Mouse (Mus musculus) B cell, adult 62 days (primary cell): ENCODE results near the gene Trmt1l. TPM values are rescaled to one million over a fixed set of nuclear protein-coding genes. Genes with fewer than 3 reads are reported as not detected.

Experiments
- total RNA-seq: library from RNA; stranded (reverse); gene quantifications from 4 replicates; pipeline ENCODE4 v1.2.4, GENCODE M21; 2023

Gene Trmt1l
- 40.1 to 44.0 TPM (median 41.5 TPM) in 4 replicates for total RNA-seq

DNA sequence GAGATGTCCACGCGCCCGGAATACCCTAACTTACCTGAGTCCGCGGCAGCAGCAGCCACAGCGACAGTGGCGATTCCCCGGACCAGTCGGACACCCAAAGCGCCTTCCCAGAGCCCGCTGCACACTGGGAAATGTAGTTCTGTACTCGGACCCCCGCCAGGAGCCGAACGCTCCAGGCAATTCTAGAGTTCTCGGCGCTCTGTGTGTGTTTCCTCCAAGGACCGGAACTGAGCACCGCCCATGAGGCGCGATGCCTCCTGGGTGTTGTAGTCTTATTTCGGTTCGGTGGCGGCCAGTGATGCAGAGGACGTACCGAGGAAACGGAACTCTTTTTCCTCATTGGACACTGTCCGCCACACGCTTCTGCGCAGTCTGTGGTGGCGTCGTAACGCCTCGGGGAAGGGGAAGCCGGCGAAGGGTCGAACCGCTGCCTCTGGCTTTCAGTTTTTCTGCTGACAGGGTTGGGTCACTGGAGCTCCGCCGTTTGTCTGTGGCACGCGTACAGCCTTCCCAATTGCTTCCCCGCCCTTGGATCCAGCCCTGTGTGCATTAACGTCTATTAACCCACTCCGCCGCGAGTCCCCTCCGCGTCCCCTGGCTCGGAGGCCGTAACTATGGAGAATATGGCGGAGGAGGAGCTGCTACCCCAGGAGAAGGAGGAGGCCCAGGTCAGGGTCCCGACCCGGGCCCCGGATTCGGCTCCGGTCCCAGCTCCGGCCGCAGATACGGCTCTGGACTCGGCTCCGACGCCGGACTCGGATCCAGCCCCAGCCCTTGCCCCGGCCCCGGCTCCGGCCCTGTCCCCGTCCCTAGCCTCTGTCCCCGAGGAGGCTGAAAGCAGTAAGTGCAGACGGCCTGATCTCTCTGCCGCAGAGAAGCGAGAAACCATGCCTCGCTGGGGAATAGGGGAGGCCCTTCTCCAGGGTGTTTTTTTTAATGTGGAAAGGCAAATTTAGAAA lies at the start of gene Trmt1l, which contains the start of gene Swt1:
TSS of gene Trmt1l (plus strand) at position 280 of the 959 bp plus-strand sequence.
TSS of gene Swt1 (minus strand) at position 193 of the 959 bp plus-strand sequence.

DNA sequence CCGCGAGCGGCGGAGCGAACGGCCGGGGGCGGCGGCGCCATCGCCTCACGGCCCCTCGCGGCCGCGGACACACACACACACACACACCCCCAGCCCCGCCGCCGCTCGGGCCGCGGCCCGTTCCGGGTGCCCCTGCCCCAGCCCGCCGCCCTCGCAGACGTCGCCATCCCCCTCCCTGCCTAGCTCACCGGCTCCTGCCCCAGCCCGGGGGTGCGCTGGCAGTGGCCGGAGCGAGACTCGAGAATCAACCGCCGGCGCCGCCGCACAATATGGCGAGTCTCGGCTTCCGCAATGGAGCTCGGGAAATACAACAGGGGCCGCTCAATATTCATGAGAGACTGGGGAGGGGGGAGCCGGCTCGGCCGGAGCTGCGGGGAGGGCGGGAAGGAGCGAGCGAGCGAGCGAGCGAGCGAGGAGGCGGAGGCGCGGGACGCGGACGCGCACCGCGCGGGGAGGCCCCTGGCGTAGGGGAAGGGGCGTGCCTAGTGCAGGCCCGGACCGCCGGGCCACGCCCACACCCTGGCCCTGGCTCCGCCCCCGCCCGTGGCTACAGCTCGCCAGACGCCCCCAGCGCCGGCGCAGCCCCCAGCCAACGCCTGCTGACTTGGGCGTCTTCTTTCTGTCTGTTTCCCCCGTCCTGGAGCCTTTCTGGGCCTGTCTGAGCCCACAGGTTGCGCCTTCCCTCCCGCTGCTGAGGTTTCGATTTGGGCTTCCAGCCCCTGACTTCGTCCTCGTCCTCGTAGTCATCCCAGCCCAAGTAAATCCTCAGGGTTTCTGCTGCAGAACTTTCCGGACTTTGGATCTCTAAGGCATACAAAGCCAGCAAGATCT lies 72.4 kb downstream of the Trmt1l start, which contains the start of gene Rnf2:
TSS of gene Rnf2 (minus strand) at position 425 of the 831 bp plus-strand sequence.

Other genes with a start within 250 kb of the Trmt1l start
- gene Gm47985, start 246.0 kb upstream of the Trmt1l start, total RNA-seq: not detected in 4 replicates
- gene Gm8947, start 236.2 kb upstream of the Trmt1l start, total RNA-seq: not detected in 4 replicates
- gene Gm47995, start 230.1 kb upstream of the Trmt1l start, total RNA-seq: 0.85 to 0.91 TPM in 2 of 4 replicates, not detected in the others
- gene 3110040M04Rik, start 224.4 kb upstream of the Trmt1l start, total RNA-seq: 1.5 TPM in 1 of 4 replicates, not detected in the others
- not detected in 4 replicates for gene Gm47996, start 218.4 kb upstream of the Trmt1l start, total RNA-seq
- gene Ivns1abp, start 84.1 kb upstream of the Trmt1l start, total RNA-seq: 321 to 352 TPM (median 336 TPM) in 4 replicates
- gene Swt1, start 87 bp upstream of the Trmt1l start, total RNA-seq: 35.5 to 45.4 TPM (median 40.3 TPM) in 4 replicates
- gene Rnf2, start 72.4 kb downstream of the Trmt1l start, total RNA-seq: 55.9 to 68.0 TPM (median 65.9 TPM) in 4 replicates
- gene Fam129a, start 142.6 kb downstream of the Trmt1l start, total RNA-seq: 1.4 to 3.1 TPM (median 2.5 TPM) in 4 replicates